Mouse (Mus musculus) brain, embryonic 14.5 days (tissue): ENCODE results near the gene Zfp385b.

ENCODE experiments used
- CTCF ChIP-seq: fragments of 200-500 bp; IDR thresholded peaks from 2 replicates; pipeline ENCODE4 v1.5.1; 2012; ENCODE audit warnings: inconsistent platforms, mild to moderate bottlenecking, moderate library complexity, borderline replicate concordance; ENCODE audit not compliant: insufficient read depth, insufficient read length; ENCODE audit errors: extremely low read depth
- POLR2A ChIP-seq: fragments of 200-500 bp; IDR thresholded peaks from 2 replicates; pipeline ENCODE4 v1.6.1; 2012; ENCODE audit warnings: mild to moderate bottlenecking, inconsistent platforms, borderline replicate concordance; ENCODE audit not compliant: poor library complexity, insufficient read depth, insufficient read length, severe bottlenecking; ENCODE audit errors: extremely low read depth

- TF ChIP-seq CTCF (no peak), POLR2A (no peak)
Observed at GRCm38 (mm10) chr2:77409521-77410135, 409.8 kb downstream of the Zfp385b start.
